Mouse (Mus musculus) lung, postnatal 36 days (tissue): ENCODE measurements around the gene Ccdc30.

ENCODE experiments used
- DNase-seq: peaks from one replicate; pipeline ENCODE4 v3.0.0; 2022; ENCODE audit warnings: mixed read lengths

Gene Ccdc30

GRCm38 (mm10) chr4:119415072-119415753 lies at the start of gene Ccdc30:
Gene Ccdc30 (minus strand): TSS chr4:119415521.
- peak; percentile 90 for DNase-seq

- DNase-seq: no peak
Measured at GRCm38 (mm10) chr4:119463756-119464419, 48.6 kb upstream of the Ccdc30 start.

GRCm38 (mm10) chr4:119462858-119463755 lies 47.8 kb upstream of the Ccdc30 start:
- DNase-seq: peak; percentile 78

- no peak for DNase-seq
Measured at GRCm38 (mm10) chr4:119462457-119462856, 47.1 kb upstream of the Ccdc30 start.

- peak; percentile 57 for DNase-seq
Measured at GRCm38 (mm10) chr4:119460728-119461141, 45.4 kb upstream of the Ccdc30 start.

GRCm38 (mm10) chr4:119460296-119460695 lies 45.0 kb upstream of the Ccdc30 start:
- DNase-seq: peak; percentile 34

- no peak for DNase-seq
Measured at GRCm38 (mm10) chr4:119453533-119453932, 38.2 kb upstream of the Ccdc30 start.

- DNase-seq: no peak
Measured at GRCm38 (mm10) chr4:119453128-119453527, 37.8 kb upstream of the Ccdc30 start.

- DNase-seq: no peak
Measured at GRCm38 (mm10) chr4:119450436-119450835, 35.1 kb upstream of the Ccdc30 start.

- DNase-seq: no peak
Measured at GRCm38 (mm10) chr4:119447786-119448185, 32.5 kb upstream of the Ccdc30 start.

GRCm38 (mm10) chr4:119447261-119447660 lies 31.9 kb upstream of the Ccdc30 start:
- no peak for DNase-seq

- no peak for DNase-seq
Measured at GRCm38 (mm10) chr4:119442539-119442938, 27.2 kb upstream of the Ccdc30 start.

GRCm38 (mm10) chr4:119441836-119442235 lies 26.5 kb upstream of the Ccdc30 start:
- no peak for DNase-seq

- DNase-seq: no peak
Measured at GRCm38 (mm10) chr4:119437936-119438335, 22.6 kb upstream of the Ccdc30 start.

- DNase-seq: peak; percentile 76
Measured at GRCm38 (mm10) chr4:119430678-119431077, 15.4 kb upstream of the Ccdc30 start.

- DNase-seq: no peak
Measured at GRCm38 (mm10) chr4:119427680-119428079, 12.4 kb upstream of the Ccdc30 start.

- no peak for DNase-seq
Measured at GRCm38 (mm10) chr4:119425601-119426000, 10.3 kb upstream of the Ccdc30 start.

- DNase-seq: no peak
Measured at GRCm38 (mm10) chr4:119425077-119425476, 9.8 kb upstream of the Ccdc30 start.

GRCm38 (mm10) chr4:119422294-119422964 lies 7.1 kb upstream of the Ccdc30 start, which contains the start of the genes Ppcs and Zmynd12:
Gene Ppcs (minus strand): TSS chr4:119422420.
Gene Zmynd12 (plus strand): TSS chr4:119422814.
- peak; percentile 94 for DNase-seq

GRCm38 (mm10) chr4:119421921-119422293 lies 6.6 kb upstream of the Ccdc30 start:
- no peak for DNase-seq

- DNase-seq: no peak
Measured at GRCm38 (mm10) chr4:119421191-119421590, 5.9 kb upstream of the Ccdc30 start.

- DNase-seq: no peak
Measured at GRCm38 (mm10) chr4:119417894-119418293, 2.6 kb upstream of the Ccdc30 start.

- DNase-seq: no peak
Measured at GRCm38 (mm10) chr4:119417270-119417669, 1.9 kb upstream of the Ccdc30 start.
